Mouse (Mus musculus) stomach, postnatal 0 days (tissue): ENCODE data around the gene Gnaz. TPM values are rescaled to one million over a fixed set of nuclear protein-coding genes. Genes with fewer than 3 reads are reported as not detected.
A peak's percentile ranks its signal among the peaks of the same experiment; 100 is the strongest.

Experiments used
- ATAC-seq: fragments of 200-750 bp; cut with Nextera tagmentation; 2 replicates; pipeline ENCODE4 v1.8.0; 2017; ENCODE audit not compliant: low FRiP score, low TSS enrichment
- DNase-seq: peaks from one replicate; pipeline ENCODE4 v3.0.0-alpha.2; 2016; ENCODE audit warnings: low spot score
- H3K27ac ChIP-seq: fragments of 300-500 bp; sonication (generic); replicated peaks from 2 replicates; pipeline ENCODE4 v1.5.1; 2014; ENCODE audit warnings: mild to moderate bottlenecking, control low read depth
- H3K27me3 ChIP-seq: fragments of 300-500 bp; sonication (generic); 2 replicates; pipeline ENCODE4 v1.6.1; 2014; ENCODE audit warnings: low read length; ENCODE audit not compliant: control insufficient read depth, insufficient read depth
- H3K36me3 ChIP-seq: fragments of 300-500 bp; sonication (generic); 2 replicates; pipeline ENCODE4 v1.6.1; 2014; ENCODE audit warnings: low read length, mixed read lengths; ENCODE audit not compliant: control insufficient read depth, insufficient read depth
- H3K4me1 ChIP-seq: fragments of 300-500 bp; sonication (generic); replicated peaks from 2 replicates; pipeline ENCODE4 v1.6.1; 2014; ENCODE audit warnings: antibody characterized with exemption; ENCODE audit not compliant: control insufficient read depth, insufficient read depth
- H3K4me2 ChIP-seq: fragments of 300-500 bp; sonication (generic); replicated peaks from 2 replicates; pipeline ENCODE4 v1.6.1; 2014; ENCODE audit warnings: low read depth, mild to moderate bottlenecking, control low read depth, moderate library complexity
- H3K4me3 ChIP-seq: fragments of 300-500 bp; sonication (generic); 2 replicates; pipeline ENCODE4 v1.5.1; 2014; ENCODE audit warnings: low read depth, low read length, control low read depth
- H3K9ac ChIP-seq: fragments of 300-500 bp; sonication (generic); 2 replicates; pipeline ENCODE4 v1.6.1; 2014; ENCODE audit warnings: mild to moderate bottlenecking, low read length, control low read depth, mixed read lengths
- H3K9me3 ChIP-seq: fragments of 300-500 bp; sonication (generic); 2 replicates; pipeline ENCODE4 v1.6.1; 2016; ENCODE audit warnings: low read length; ENCODE audit not compliant: control insufficient read depth
- CTCF ChIP-seq: IDR thresholded peaks from 2 replicates; pipeline ENCODE4 v1.5.1; 2016; ENCODE audit warnings: antibody characterized with exemption, low read depth, mild to moderate bottlenecking, moderate library complexity
- EP300 ChIP-seq: optimal IDR thresholded peaks from 2 replicates; pipeline ENCODE3; 2016; ENCODE audit warnings: antibody characterized with exemption
- WGBS: fragments of 180-500 bp; shearing (Covaris S2); extraction: QIAGEN DNeasy Blood & Tissue Kit; methylation state at CpG from one replicate; pipeline ENCODE4 v1.1.7; 2014; 5-methylcytosine and 5-hydroxymethylcytosine counted together
- polyA plus RNA-seq: library from polyadenylated mRNA; unstranded; fragments of >200 nt; fragmentation: Nextera tagmentation; extraction: Ambion mirVana; gene quantifications from 2 replicates; pipeline ENCODE4 v1.2.1, GENCODE M21; 2015

Gnaz gene
- polyA plus RNA-seq, 1 experiment from 2014 or later, result 3.4 TPM

- Histone ChIP-seq H3K27ac (no peak overlapping the region), H3K36me3 (no peaks in the 10 kb centered on the region), H3K27me3 (no peaks in the 10 kb centered on the region), H3K9ac (no peak overlapping the region), H3K9me3 (no peaks in the 10 kb centered on the region), H3K4me2 (no peak overlapping the region), H3K4me1 (no peaks in the 10 kb centered on the region), H3K4me3 (no peak overlapping the region)
- WGBS, result 67% methylated on average over 8 of the region's 8 CpGs
- no peak for TF ChIP-seq EP300
- TF ChIP-seq CTCF, result no peak
- ATAC-seq (no peak), DNase-seq (no peak)
Observed at GRCm38 (mm10) chr10:75026491-75026890, 59.5 kb downstream of the Gnaz start.

DNA sequence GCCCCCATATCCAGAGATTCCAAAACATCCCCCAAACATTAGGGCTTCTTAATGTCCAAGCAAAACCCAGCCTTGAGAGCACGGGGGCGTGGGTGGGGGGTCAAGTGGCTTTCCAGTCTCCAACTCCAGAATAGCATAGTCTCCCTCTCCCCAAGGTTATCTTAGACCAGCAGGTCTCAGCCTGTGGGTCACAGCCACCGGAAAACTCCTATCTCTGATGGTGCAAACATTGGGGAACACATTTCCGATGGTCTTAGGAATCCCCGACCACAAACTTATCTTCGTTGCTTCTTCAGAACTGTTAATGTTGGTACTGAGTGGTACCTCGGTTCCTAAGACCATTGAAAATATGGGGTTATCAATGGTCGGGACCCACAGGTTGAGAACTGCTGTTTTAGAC is 61.8 kb downstream of the Gnaz start:
- H3K27ac ChIP-seq, result no peak overlapping the region
- no peak for DNase-seq
- no peak for TF ChIP-seq EP300
- no peak for TF ChIP-seq CTCF
- H3K4me2 ChIP-seq, result no peak overlapping the region
- WGBS, result 80% methylated on average over 8 of the region's 8 CpGs
- ATAC-seq, result no peak
- no peak overlapping the region for H3K4me3 ChIP-seq
- H3K4me1 ChIP-seq, result no peaks in the 10 kb centered on the region
- H3K9me3 ChIP-seq, result no peaks in the 10 kb centered on the region
- no peaks in the 10 kb centered on the region for H3K36me3 ChIP-seq
- no peak overlapping the region for H3K9ac ChIP-seq
- no peaks in the 10 kb centered on the region for H3K27me3 ChIP-seq

GRCm38 (mm10) chr10:75029677-75030076 is 62.7 kb downstream of the Gnaz start:
- Histone ChIP-seq H3K9ac (no peak overlapping the region), H3K4me3 (no peak overlapping the region), H3K4me2 (no peak overlapping the region), H3K27me3 (no peaks in the 10 kb centered on the region), H3K36me3 (no peaks in the 10 kb centered on the region), H3K4me1 (no peaks in the 10 kb centered on the region), H3K9me3 (no peaks in the 10 kb centered on the region), H3K27ac (no peak overlapping the region)
- DNase-seq (no peak), ATAC-seq (no peak)
- 91% methylated on average over 3 of the region's 3 CpGs for WGBS
- TF ChIP-seq EP300, result no peak
- no peak for TF ChIP-seq CTCF

- Histone ChIP-seq H3K4me3 (no peak overlapping the region), H3K9me3 (no peaks in the 10 kb centered on the region), H3K36me3 (no peaks in the 10 kb centered on the region), H3K4me2 (no peak overlapping the region), H3K27me3 (no peaks in the 10 kb centered on the region), H3K9ac (no peak overlapping the region), H3K27ac (no peak overlapping the region), H3K4me1 (no peaks in the 10 kb centered on the region)
- 84% methylated on average over 3 of the region's 3 CpGs for WGBS
- TF ChIP-seq EP300 (no peak), CTCF (no peak)
- ATAC-seq, result no peak
- no peak for DNase-seq
Observed at GRCm38 (mm10) chr10:75030234-75030633, 63.3 kb downstream of the Gnaz start.

- no peaks in the 10 kb centered on the region for H3K27me3 ChIP-seq
- no peak for DNase-seq
- no peaks in the 10 kb centered on the region for H3K4me1 ChIP-seq
- H3K9me3 ChIP-seq, result no peaks in the 10 kb centered on the region
- WGBS, result 50% methylated on average over 5 of the region's 5 CpGs
- TF ChIP-seq CTCF, result no peak
- no peak for TF ChIP-seq EP300
- H3K36me3 ChIP-seq, result no peaks in the 10 kb centered on the region
- H3K4me2 ChIP-seq, result no peak overlapping the region
- H3K27ac ChIP-seq, result no peak overlapping the region
- no peak for ATAC-seq
- H3K9ac ChIP-seq, result no peak overlapping the region
- H3K4me3 ChIP-seq, result no peak overlapping the region
Observed at GRCm38 (mm10) chr10:75031345-75032114, 64.6 kb downstream of the Gnaz start.

DNA sequence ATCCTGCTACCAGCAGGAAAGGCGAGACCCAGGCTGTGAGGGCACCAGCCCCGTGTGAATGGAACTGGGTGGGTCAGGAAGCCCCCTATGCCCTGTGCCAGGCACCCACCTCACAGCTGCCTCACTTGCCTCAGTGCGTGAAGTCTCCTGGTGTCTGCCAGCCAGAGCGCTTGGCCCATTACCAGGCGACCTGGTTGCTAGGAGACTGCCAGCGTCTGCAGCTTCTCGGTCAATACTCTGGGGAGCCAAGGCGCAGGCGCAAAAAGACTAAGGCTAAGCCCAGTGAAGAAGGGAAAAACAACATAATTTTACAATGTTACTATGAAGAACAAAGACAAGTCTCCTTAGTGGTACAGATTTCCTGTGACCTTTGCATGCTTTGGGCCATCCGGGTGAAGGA is 65.4 kb downstream of the Gnaz start, which contains the start of gene Rsph14:
Rsph14 (minus strand) TSS at position 192 of the 400 bp plus-strand sequence.
- TF ChIP-seq EP300 (no peak), CTCF (no peak)
- DNase-seq (peak; percentile 71), ATAC-seq (peak; percentile 30; the same call in 1 of the 2 replicates)
- Histone ChIP-seq H3K36me3 (no peaks in the 10 kb centered on the region), H3K4me3 (no peak within 1 kb of the TSS), H3K9me3 (no peaks in the 10 kb centered on the region), H3K9ac (no peak within 1 kb of the TSS), H3K27me3 (no peaks in the 10 kb centered on the region), H3K27ac (no peak within 1 kb of the TSS), H3K4me1 (no peaks in the 10 kb centered on the region), H3K4me2 (no peak within 1 kb of the TSS)
- WGBS, result 23% methylated on average over 10 of the region's 10 CpGs
